Mouse (Mus musculus): ENCODE results near the gene Mrfap1.

DNA sequence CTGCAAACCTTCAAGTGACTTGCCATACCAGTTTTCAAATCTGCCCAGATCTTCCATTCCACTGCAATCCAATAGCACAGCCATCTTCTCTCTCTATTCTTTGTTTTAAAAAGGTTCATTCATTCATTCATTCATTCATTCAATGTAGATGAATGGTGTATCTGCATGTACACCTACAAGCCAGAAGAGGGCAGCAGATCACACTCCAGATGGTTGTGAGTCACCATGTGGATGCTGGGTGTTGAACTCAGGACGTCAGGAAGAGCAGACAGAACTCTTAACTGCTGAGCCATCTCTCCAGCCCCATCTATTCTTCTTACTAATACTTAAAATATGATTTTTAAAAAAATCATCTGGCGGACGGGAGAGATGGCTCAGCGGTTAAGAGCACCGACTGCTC, 39.5 kb downstream of the Mrfap1 start:
- TF ChIP-seq TAL1 (IDR thresholded peaks at IDR 0.05; ENCODE audit: low read length) = no peak
- no peak for TF ChIP-seq GATA1 (IDR thresholded peaks at IDR 0.05; ENCODE audit: low read length)
